ENCODE assay signal across 16 mouse cellular contexts in the genomic region with DNA sequence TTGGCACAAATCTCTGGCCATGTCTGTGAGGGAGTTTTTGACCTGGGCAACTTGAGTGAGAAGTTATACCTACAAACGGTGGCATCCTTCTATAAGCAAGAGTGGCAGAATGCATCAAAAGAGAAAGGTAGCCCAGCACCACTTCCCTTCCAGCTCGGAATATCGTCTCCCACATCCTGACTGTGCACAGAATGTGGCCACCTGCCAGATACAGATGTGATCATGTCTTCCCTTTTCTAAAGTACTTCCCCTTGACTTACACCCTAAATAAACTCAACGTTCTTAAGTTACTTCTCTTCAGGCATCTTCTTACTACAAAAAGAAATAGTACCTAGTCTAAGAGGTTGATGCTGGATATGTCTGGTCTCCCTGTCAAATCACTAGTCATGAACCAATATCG.
"Had no signal": no experiment of that assay in that cellular context is flagged by ENCODE, and none has a peak within 500 bp of the region (broad histone marks: within the 10 kb centered on the region; RNA-seq: fewer than 3 reads in every experiment).

No protein-coding gene starts in this region.

- ATAC-seq: hindbrain, postnatal 0 days; intestine, embryonic 16.5 days; liver, embryonic 12.5 days had no signal

- DNase-seq: gastrocnemius, postnatal 10 days; gastrocnemius, postnatal 25 days; heart, adult 11 months; heart, adult 2 months; heart, postnatal 4 days; kidney, adult 11 months; kidney, adult 2 months; kidney, adult 9 months; kidney, postnatal 14 days; kidney, postnatal 36 days; layer of hippocampus, adult 9-11 months; layer of hippocampus, postnatal 36 days; left cerebral cortex, postnatal 4 days had no signal
